Mouse (Mus musculus) spleen, postnatal 14 days (tissue): Measurements from ENCODE around the gene Lpin1.

ENCODE experiments used
- DNase-seq, 2 experiments: peaks; one replicate each; pipeline ENCODE4 v3.0.0; 2021 to 2022; ENCODE audit warnings: low spot score in 2 of 2

Gene Lpin1

GRCm38 (mm10) chr12:16610936-16611335 is at the start of gene Lpin1:
TSS of gene Lpin1 (minus strand) at chr12:16610966.
- DNase-seq, result no peak

- DNase-seq, result no peak
Observed at GRCm38 (mm10) chr12:16656906-16657875, 46.4 kb upstream of the Lpin1 start.

GRCm38 (mm10) chr12:16655604-16656003 is 44.8 kb upstream of the Lpin1 start:
- DNase-seq, result no peak

GRCm38 (mm10) chr12:16653332-16654093 is 42.7 kb upstream of the Lpin1 start, which contains the start of gene Ntsr2:
TSS of gene Ntsr2 (plus strand) at chr12:16653382.
- DNase-seq, result peak in 1 of 2 experiments; percentile 24

- DNase-seq, result no peak
Observed at GRCm38 (mm10) chr12:16649819-16650218, 39.1 kb upstream of the Lpin1 start.

GRCm38 (mm10) chr12:16648273-16648672 is 37.5 kb upstream of the Lpin1 start:
- DNase-seq, result no peak

GRCm38 (mm10) chr12:16646780-16647409 is 36.1 kb upstream of the Lpin1 start:
- DNase-seq, result no peak

- no peak for DNase-seq
Observed at GRCm38 (mm10) chr12:16644698-16645097, 33.9 kb upstream of the Lpin1 start.

- no peak for DNase-seq
Observed at GRCm38 (mm10) chr12:16643508-16644345, 33.0 kb upstream of the Lpin1 start.

- no peak for DNase-seq
Observed at GRCm38 (mm10) chr12:16642000-16642399, 31.2 kb upstream of the Lpin1 start.

- DNase-seq, result no peak
Observed at GRCm38 (mm10) chr12:16640075-16640474, 29.3 kb upstream of the Lpin1 start.

- no peak for DNase-seq
Observed at GRCm38 (mm10) chr12:16639078-16639771, 28.5 kb upstream of the Lpin1 start.

- DNase-seq, result no peak
Observed at GRCm38 (mm10) chr12:16635816-16636215, 25.1 kb upstream of the Lpin1 start.

- peak; percentile 16 to 27 for DNase-seq
Observed at GRCm38 (mm10) chr12:16634075-16634813, 23.5 kb upstream of the Lpin1 start.

- no peak for DNase-seq
Observed at GRCm38 (mm10) chr12:16633235-16633634, 22.5 kb upstream of the Lpin1 start.

GRCm38 (mm10) chr12:16631423-16631822 is 20.7 kb upstream of the Lpin1 start:
- no peak for DNase-seq

GRCm38 (mm10) chr12:16630866-16631185 is 20.1 kb upstream of the Lpin1 start:
- no peak for DNase-seq

GRCm38 (mm10) chr12:16630152-16630865 is 19.5 kb upstream of the Lpin1 start:
- DNase-seq, result no peak

GRCm38 (mm10) chr12:16620230-16620629 is 9.5 kb upstream of the Lpin1 start:
- DNase-seq, result no peak
